Mouse (Mus musculus) E14TG2a.4 (cell line): ENCODE data around the gene Mgp.

Source experiments
- CTCF ChIP-seq: conservative IDR thresholded peaks from 2 replicates; pipeline ENCODE4 v1.5.1; 2014; ENCODE audit warnings: low read length
- NANOG ChIP-seq: IDR thresholded peaks from 2 replicates; pipeline ENCODE4 v1.6.1; 2014; ENCODE audit warnings: borderline replicate concordance, low read length, mixed read lengths
- POU5F1 ChIP-seq: IDR thresholded peaks from 2 replicates; pipeline ENCODE4 v1.6.1; 2014; ENCODE audit warnings: low read length, borderline replicate concordance

DNA sequence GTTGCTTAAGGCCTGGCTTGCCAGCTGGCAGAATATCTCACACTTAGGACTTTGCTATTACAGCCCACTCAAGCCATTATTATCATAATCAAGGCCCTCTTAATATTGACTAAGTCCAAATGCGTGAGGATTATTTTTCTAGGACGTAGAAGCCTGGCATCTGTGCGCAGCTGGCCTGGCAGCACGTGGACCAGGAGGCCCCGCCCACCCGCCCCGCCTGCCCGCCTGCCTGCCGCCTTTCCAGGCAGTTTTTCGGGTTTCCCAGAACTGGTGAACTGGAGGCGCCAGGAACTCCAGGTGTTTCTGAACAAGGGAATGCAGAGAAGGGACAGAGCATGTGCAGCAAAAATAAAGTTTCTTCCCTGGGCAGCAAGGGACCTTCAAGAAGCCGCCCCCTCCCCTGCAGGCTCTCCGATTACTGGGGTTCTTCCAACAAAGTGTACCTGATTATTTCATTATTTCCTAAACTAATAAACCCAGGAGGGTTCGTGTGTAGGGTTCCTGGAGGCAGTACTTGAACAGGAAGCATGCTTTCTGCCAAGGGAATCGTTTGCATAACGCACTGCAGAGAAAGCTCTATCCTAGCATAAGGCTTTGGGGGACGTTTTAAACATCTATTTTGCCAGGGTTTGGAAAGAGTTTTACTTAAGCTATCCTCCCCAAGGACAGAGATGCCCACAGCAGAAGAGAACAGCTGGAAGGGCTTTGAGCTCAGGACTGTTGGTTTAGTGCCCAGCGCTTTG is 37.9 kb upstream of the Mgp start:
- TF ChIP-seq CTCF: no peak
- no peak for TF ChIP-seq NANOG
- no peak for TF ChIP-seq POU5F1
